Mouse (Mus musculus): ENCODE results near the gene Tent4a.

DNA sequence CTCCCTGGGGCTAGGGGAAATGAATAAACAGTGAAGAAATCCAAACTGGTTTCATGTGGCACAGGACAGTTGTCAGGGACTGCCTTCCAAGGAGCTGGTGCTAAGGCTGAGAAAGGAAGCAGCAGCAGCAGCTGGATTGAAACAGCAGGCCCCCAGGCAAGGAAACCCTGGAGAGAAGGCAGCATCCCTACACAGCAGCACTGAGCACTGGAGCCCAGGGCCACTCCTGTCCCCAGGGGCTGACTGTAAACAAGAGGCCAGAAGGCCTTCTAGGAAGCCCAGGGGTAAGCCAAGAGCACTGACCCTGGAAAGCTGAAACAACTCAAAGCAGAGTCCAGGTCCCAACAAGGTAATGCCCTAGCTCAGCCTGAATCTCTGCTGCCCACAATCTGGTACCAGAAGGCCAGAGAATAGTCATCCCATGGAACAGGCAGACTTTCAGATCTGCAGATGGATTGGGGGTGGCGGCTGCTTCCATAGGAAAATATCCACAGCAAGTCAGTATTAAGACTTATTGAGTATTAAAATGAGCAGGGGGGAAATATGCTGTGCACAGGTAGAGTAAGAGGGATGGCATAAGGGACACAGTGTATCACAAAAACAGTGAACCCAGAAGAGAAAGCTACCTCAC is 12.1 kb downstream of the Tent4a start:
- TF ChIP-seq CTCF (conservative IDR thresholded peaks at IDR 0.05; ENCODE audit: low read length) (no peak), NANOG (IDR thresholded peaks at IDR 0.05; ENCODE audit: borderline replicate concordance, low read length) (no peak), POU5F1 (IDR thresholded peaks at IDR 0.05; ENCODE audit: borderline replicate concordance, low read length) (no peak)
